Mouse (Mus musculus): ENCODE measurements at regions not wholly inside any gene's neighbourhood (a gene's known extent, or its start where the extent isn't known, plus 50 kb on each side); places are given as distances from the start of the nearest gene placed in this dataset.

DNA sequence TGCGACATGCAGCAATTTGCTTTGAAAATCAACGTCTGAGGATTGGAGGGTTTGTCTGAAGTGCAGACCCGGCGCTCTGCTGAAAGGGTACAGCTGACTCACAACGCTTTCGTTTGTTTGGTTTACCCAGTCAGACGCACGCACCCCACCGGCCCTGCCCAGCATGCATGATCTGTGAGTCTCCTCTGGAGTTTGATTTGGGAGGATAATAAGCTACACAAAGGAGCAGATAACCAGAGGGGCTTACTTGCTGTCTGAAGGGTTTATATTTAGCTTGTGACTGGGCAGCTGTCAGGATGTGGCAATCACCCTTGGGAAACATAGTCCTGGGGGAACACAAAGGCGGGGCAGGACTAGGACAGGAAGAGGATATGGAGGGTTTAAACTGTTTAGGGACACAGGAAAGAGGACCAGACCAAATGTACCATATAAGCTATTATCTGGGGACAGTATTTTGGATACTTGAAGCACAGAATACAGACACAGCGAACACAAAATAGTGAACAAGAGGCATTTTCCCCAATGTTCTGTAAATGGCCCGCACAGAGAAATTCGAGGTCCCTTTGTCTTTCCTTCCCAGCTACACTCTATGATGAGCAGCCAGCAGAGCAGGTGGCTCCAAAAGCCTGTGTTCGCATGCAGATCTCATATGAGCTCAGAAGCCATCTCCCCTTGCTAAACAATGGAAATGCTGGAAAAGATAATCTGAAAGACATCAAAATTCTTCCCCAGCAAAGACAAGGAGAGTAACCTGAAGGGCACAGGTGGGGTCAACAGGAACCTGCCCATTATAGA lies 81.1 kb downstream of the Pttg1 start:
- no peak overlapping the region for H3K9ac ChIP-seq
- H3K36me3 ChIP-seq (ENCODE audit: poor library complexity, severe bottlenecking) = no peaks in the 10 kb centered on the region
- H3K4me3 ChIP-seq = no peak overlapping the region
- peak; percentile 78 for ATAC-seq
- H3K9me3 ChIP-seq (replicated peaks) = no peaks in the 10 kb centered on the region
- H3K4me1 ChIP-seq = peaks cover 11% of the 10 kb centered on the region; the same call in 1 of the 2 replicates
- H3K4me2 ChIP-seq = peak overlapping the region; percentile 4
- no peaks in the 10 kb centered on the region for H3K27me3 ChIP-seq
- 36% methylated on average over 14 of the region's 14 CpGs for WGBS
- H3K27ac ChIP-seq = peak overlapping the region; percentile 40; the same call in 1 of the 2 replicates

DNA sequence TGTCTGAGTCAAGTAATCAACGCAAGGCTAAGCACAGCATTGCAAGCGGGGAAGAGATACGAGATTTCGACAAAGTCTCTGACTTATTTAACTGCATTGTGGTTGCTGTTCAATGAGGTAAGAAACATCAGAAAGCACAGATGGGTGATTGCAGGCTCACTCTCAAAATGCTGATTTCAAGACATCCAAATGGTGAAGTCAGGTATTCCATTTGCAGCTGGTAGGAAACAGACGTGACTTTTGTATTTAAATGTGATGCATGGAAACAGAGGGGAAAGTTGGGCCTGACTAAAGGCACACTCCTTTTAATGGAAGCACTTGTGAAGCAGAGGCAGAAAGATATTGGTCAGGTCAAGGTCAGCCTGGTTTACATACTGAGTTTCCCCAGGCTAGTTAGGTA lies 82.5 kb downstream of the Pttg1 start:
- ATAC-seq = no peak
- Histone ChIP-seq H3K36me3 (ENCODE audit: poor library complexity, severe bottlenecking) (no peaks in the 10 kb centered on the region), H3K4me3 (no peak overlapping the region), H3K27ac (no peak overlapping the region), H3K27me3 (no peaks in the 10 kb centered on the region), H3K4me2 (no peak overlapping the region), H3K9me3 (replicated peaks) (no peaks in the 10 kb centered on the region), H3K4me1 (peaks cover 11% of the 10 kb centered on the region; the same call in 1 of the 2 replicates), H3K9ac (no peak overlapping the region)
- WGBS = 92% methylated on average over 5 of the region's 5 CpGs

DNA sequence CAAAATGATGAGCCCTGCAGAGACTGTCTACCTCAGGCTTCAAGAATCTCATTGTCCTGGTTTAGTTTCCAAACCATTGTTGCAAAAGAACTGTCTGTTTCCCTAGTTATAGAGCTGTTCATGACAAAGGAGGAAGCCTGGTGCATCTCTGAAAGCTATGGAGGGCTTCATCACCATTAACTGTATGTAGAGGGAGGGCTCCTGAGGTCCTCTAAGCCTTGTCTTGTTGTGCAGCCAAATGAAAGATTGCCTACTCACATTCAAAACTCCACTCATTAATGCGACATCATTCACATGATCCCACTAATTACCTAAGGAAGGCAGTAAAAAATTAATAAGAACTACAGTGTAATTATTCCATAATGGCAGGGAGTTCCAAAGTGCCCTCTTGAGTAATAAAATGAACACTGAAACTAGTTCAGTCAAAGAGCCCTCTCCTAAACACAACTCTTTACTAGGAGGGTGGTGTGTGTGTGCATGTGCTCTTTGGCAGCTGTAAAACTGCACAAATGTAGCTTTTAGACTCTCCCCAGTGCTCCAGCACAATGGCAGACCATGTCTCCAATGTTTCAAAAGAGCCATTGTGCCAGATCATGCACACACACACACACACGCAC lies 87.6 kb downstream of the Pttg1 start:
- Histone ChIP-seq H3K27me3 (no peaks in the 10 kb centered on the region), H3K36me3 (ENCODE audit: poor library complexity, severe bottlenecking) (no peaks in the 10 kb centered on the region), H3K4me1 (no peaks in the 10 kb centered on the region), H3K9me3 (replicated peaks) (no peaks in the 10 kb centered on the region), H3K27ac (no peak overlapping the region), H3K9ac (no peak overlapping the region), H3K4me2 (no peak overlapping the region), H3K4me3 (no peak overlapping the region)
- no peak for ATAC-seq
- 78% methylated on average over 2 of the region's 2 CpGs for WGBS

GRCm38 (mm10) chr11:43335668-43336265 lies 90.3 kb downstream of the Pttg1 start:
- Histone ChIP-seq H3K9me3 (replicated peaks) (no peaks in the 10 kb centered on the region), H3K4me1 (no peaks in the 10 kb centered on the region), H3K27me3 (no peaks in the 10 kb centered on the region), H3K4me2 (no peak overlapping the region), H3K36me3 (ENCODE audit: poor library complexity, severe bottlenecking) (no peaks in the 10 kb centered on the region), H3K27ac (no peak overlapping the region), H3K9ac (no peak overlapping the region), H3K4me3 (no peak overlapping the region)
- ATAC-seq = peak; percentile 52
- 72% methylated on average over 7 of the region's 7 CpGs for WGBS

GRCm38 (mm10) chr11:43333547-43333946 lies 92.5 kb downstream of the Pttg1 start:
- Histone ChIP-seq H3K9me3 (replicated peaks) (no peaks in the 10 kb centered on the region), H3K36me3 (ENCODE audit: poor library complexity, severe bottlenecking) (no peaks in the 10 kb centered on the region), H3K27me3 (no peaks in the 10 kb centered on the region), H3K4me1 (no peaks in the 10 kb centered on the region), H3K27ac (no peak overlapping the region), H3K4me3 (no peak overlapping the region), H3K9ac (no peak overlapping the region), H3K4me2 (no peak overlapping the region)
- WGBS = 81% methylated on average over 4 of the region's 4 CpGs
- peak; percentile 60; the same call in 1 of the 2 replicates for ATAC-seq

DNA sequence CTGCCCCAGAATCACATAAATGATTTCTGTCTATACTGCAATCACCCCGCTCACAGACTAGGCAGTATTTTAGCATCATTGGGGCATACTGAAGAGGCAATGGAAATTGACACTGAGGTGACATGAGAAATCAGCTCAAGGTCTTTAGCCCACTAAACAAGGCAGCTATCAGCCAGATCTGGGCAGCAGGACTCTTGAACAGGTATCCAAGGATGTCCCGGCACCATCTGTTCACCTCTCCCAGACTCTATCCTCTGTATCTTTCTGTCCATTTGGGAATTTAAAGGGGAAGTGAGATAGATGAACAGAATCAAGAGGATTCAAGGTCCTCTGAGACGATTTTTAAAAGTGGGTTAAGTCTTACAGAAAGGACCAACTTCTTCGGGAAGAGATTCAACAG lies 112.1 kb downstream of the Pttg1 start:
- H3K9ac ChIP-seq = no peak overlapping the region
- no peaks in the 10 kb centered on the region for H3K27me3 ChIP-seq
- no peaks in the 10 kb centered on the region for H3K4me1 ChIP-seq
- 87% methylated on average over 4 of the region's 4 CpGs for WGBS
- no peak overlapping the region for H3K4me3 ChIP-seq
- ATAC-seq = no peak
- no peak overlapping the region for H3K27ac ChIP-seq
- H3K4me2 ChIP-seq = no peak overlapping the region
- no peaks in the 10 kb centered on the region for H3K9me3 ChIP-seq (replicated peaks)
- H3K36me3 ChIP-seq (ENCODE audit: poor library complexity, severe bottlenecking) = no peaks in the 10 kb centered on the region
